Mouse (Mus musculus) myocyte (in vitro differentiated cells): Measurements from ENCODE around the gene Eva1a.

ENCODE experiments used
- MAX ChIP-seq: IDR thresholded peaks from one replicate; pipeline ENCODE4 v1.6.1; 2011; ENCODE audit warnings: low read depth, mild to moderate bottlenecking, control low read depth
- MYOD1 ChIP-seq, 3 experiments: IDR thresholded peaks; one replicate each; pipeline ENCODE4 v1.6.1; 2011; ENCODE audit warnings: control low read depth in 2 of 3, low read depth in 2 of 3, mild to moderate bottlenecking in 2 of 3, moderate library complexity in 1 of 3; ENCODE audit not compliant: insufficient read length in 2 of 3, control insufficient read depth in 1 of 3
- POLR2A ChIP-seq: IDR thresholded peaks from one replicate; pipeline ENCODE4 v1.6.1; 2011; ENCODE audit warnings: low read depth, mild to moderate bottlenecking, control low read depth, moderate library complexity; ENCODE audit not compliant: insufficient read length
- TCF12 ChIP-seq: IDR thresholded peaks from one replicate; pipeline ENCODE4 v1.6.1; 2011; ENCODE audit warnings: mild to moderate bottlenecking, control low read depth; ENCODE audit not compliant: poor library complexity, insufficient read depth, severe bottlenecking

- no peak for TF ChIP-seq MYOD1 (IDR thresholded peaks at IDR 0.05; ENCODE audit: control insufficient read depth in 1 of 3, insufficient read length in 2 of 3, low read depth in 2 of 3)
- no peak for TF ChIP-seq POLR2A
- no peak for TF ChIP-seq MAX
- TF ChIP-seq TCF12: no peak
Measured at GRCm38 (mm10) chr6:82039193-82039592, 1.6 kb upstream of the Eva1a start.
